Mouse (Mus musculus): Measurements from ENCODE around the gene Oxsr1. TPM values are rescaled to one million over a fixed set of nuclear protein-coding genes. Genes with fewer than 3 reads are reported as not detected.
A peak's percentile ranks its signal among the peaks of the same experiment; 100 is the strongest.
"Not testable (repeated sequence)": the region's sequence is repeated elsewhere in the genome, so short reads cannot be mapped to it uniquely, and the experiment has no call there.

Oxsr1 gene
- total RNA-seq, 2 experiments from 2014 or later: 24.8 to 31.6 TPM

DNA sequence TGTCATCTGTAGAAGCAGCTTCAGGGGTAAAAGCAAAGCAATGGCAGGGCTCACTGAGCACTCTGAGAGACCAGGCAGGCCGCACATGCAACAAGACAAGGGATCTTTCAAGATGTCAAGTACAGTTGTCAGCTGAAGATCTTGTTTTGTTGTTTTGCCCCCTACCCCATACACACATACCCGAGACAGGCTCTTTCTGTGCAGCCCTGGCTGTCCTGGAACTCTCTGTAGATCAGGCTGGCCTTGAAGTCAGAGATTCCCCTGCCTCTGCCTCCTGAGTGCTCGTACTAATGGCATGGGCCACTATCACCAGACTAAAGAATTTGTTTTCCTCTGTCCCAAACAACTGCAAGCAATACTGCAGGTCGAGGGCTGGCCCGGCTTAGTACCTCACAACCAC is 44.2 kb downstream of the Oxsr1 start:
- DNase-seq (ENCODE audit: extremely low spot score in 1 of 2, low spot score in 1 of 2): no peak

- peak in 1 of 2 experiments; percentile 35 for DNase-seq (ENCODE audit: extremely low spot score in 1 of 2, low spot score in 1 of 2)
These were observed 45.9 kb downstream of the Oxsr1 start for GRCm38 (mm10) chr9:119276321-119276720.

- not testable (repeated sequence) for DNase-seq (ENCODE audit: extremely low spot score in 1 of 2, low spot score in 1 of 2)
These were observed 47.4 kb downstream of the Oxsr1 start for GRCm38 (mm10) chr9:119274814-119275213.

DNA sequence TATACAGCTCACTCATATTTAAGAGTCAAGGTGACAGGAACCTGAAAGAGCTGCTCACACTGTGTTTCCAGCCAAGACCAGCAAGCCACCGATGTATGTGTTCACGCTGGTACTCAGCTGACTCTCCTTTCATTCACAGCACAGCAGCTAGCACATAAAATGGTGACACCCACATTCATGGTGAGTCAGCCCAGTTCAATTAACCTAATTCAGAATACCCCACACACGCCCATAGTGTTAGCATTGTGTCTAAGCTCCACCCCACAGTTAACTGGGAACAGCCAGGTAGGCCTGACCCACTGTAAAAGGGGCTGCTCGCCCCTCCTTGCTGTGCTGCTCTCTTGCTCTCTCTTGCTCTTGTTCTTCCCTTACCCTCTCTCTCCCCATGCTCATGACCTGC is 50.7 kb downstream of the Oxsr1 start:
- DNase-seq (ENCODE audit: extremely low spot score in 1 of 2, low spot score in 1 of 2): no peak

DNA sequence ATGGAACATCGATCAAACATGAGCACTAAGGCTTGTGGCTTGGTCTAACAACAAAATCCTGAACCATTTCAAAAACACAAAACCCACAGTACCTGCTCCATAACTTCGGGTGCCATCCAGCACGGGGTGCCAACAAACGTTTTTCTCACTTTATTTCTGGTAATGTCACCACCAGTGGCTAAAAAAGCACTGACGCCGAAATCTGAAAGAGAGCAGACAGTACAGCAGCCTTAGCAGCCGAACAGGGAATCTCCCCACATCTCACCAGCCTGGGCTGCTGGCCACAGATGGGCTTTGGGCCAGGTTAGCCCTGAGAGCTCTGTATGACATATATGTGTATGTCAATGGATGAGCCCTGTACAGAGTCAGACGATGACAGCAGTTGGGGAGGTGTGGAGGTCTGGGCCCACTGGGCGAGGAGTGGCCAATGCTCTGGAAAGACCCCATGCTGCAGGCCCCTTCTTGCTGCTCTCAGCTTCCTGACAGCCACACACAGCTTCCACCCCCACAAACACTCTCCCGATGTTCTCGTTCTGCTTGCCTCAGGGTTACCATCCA is 53.6 kb downstream of the Oxsr1 start:
- DNase-seq (ENCODE audit: extremely low spot score in 1 of 2, low spot score in 1 of 2): no peak

DNA sequence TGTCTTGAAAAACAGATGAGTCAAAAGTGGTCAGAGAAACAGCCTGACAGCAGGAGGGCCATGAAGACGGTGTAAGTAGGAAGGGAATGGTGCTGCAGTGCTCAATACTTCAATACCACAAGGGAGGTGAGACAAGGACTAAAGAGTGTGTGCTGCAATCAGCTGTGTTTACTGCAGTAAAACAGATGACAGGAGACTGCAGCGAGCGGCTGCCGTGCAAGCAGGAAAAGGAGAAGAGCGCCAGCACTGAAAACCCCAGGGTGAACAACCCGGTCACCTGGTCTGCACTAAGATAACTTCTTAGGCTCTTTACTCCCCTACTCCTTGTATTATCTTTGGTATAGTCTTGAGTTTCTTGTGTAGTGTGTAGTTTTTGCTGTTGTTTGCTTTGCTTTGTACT is 54.1 kb downstream of the Oxsr1 start:
- DNase-seq (ENCODE audit: extremely low spot score in 1 of 2, low spot score in 1 of 2): no peak

DNA sequence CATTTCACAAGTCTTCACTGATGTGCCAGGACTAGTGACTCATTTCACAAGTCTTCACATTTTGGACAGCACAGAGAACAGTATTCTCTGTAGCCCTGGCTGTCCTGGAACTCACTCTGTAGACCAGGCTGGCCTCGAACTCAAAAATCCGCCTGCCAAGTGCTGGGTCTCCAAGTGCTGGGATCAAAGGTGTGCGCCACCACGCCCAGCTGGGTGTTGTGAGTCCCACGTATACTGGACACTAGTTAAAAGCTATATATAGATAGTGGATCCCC is 56.2 kb downstream of the Oxsr1 start:
- not testable (repeated sequence) for DNase-seq (ENCODE audit: extremely low spot score in 1 of 2, low spot score in 1 of 2)

DNA sequence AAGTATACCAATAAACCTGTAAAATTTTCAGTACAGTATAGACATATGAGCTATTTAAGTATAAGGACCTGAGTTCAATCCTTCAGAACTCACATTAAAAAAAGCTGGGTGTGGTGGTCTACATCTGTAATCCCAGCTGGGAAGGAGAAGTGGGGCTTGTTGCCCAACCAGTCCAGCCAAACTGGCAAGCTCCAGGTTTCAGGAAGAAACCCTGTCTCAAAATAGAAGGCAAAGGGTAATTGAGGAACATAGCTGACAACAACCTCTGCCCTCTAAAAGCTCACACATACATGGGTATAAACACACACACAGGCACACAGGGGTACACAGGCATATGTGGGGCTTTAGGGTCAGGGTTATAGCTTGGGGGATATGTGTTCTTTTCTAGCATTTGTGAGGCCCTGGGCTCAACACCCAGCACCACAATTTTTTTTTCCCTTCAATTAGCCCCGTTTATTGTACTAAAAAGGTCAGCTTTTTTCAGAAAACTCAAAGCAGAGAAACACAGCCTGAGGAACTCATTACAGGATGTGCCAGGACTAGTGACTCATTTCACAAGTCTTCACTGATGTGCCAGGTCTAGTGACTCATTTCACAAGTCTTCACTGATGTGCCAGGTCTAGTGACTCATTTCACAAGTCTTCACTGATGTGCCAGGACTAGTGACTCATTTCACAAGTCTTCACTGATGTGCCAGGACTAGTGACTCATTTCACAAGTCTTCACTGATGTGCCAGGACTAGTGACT is 56.7 kb downstream of the Oxsr1 start:
- not testable (repeated sequence) for DNase-seq (ENCODE audit: extremely low spot score in 1 of 2, low spot score in 1 of 2)

DNA sequence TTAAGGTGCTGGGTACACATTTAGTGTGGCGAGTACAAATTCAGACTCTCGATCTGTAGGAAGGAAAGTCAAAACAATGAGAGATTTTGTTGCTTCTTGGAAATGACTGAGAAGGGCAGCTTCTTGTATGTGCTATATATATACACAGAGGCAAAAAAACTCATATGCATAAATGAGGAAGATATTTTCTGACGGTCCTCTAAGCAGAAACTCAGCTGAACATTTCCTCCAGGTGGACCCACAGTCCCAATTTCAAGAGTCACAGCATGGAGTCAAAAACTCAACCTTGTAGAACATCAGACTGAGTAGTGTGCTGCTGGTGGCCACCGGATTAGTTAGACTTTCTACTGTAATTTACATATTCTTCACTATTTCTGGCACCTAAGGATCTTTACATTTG is 59.2 kb downstream of the Oxsr1 start:
- no peak for DNase-seq (ENCODE audit: extremely low spot score in 1 of 2, low spot score in 1 of 2)

DNA sequence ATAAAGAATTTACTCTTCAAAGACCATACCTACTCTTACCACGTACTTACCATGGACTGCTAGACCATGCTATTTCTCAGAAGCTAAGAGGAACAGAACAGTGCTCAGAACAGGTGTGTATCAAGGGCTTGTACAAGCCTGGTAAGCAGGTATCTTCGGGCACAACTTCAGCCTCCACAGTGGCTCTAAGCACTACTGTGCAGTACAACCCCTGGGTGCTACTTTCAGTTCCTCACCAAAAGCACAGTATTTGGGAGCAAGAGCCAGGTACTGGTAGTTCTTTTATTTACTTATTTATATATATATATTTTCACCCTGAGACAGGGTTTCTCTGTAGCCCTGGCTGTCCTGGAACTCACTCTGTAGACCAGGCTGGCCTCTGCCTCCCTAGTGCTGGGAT is 61.4 kb downstream of the Oxsr1 start:
- no peak for DNase-seq (ENCODE audit: extremely low spot score in 1 of 2, low spot score in 1 of 2)

DNA sequence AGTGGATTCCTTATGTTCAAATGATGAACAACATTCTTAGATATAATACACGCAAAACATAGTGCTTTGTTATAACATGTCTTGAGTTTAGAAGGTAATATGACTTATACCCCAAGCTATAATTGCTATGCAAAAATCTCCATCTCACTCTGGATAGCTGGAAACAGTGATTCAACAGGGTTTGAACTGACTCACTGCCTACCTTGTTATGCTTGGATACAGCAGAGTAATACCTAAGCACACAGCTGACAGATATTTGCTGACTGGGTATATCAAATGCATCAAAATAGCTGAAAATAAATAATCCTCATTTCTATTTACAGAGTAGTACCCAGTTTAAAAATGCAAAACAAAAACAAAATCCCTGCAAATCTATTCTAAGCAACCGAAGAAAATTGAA is 63.4 kb downstream of the Oxsr1 start:
- no peak for DNase-seq (ENCODE audit: extremely low spot score in 1 of 2, low spot score in 1 of 2)

DNA sequence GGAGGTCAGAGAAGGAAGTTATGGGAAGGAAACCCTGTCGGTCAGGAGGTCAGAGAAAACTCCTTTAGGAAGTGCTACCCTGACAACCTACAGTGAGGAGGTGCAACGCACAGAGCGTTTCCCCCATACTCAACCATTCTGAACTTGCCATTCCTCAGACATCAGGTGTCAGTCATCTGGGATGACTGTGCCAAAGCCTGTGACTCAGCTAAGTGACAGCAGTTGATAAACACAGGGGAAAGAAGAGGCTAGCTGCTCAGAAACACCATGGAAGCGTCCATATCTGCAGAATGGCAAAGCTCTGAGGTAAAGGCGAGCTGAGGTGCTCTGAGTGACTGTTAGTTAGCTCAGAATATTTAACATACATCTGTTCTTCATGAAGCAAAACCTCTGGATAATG is 64.1 kb downstream of the Oxsr1 start:
- DNase-seq (ENCODE audit: extremely low spot score in 1 of 2, low spot score in 1 of 2): no peak

- DNase-seq (ENCODE audit: extremely low spot score in 1 of 2, low spot score in 1 of 2): no peak
These were observed 66.1 kb downstream of the Oxsr1 start for GRCm38 (mm10) chr9:119256161-119256560.

GRCm38 (mm10) chr9:119255096-119255495 is 67.1 kb downstream of the Oxsr1 start:
- DNase-seq (ENCODE audit: extremely low spot score in 1 of 2, low spot score in 1 of 2): no peak

DNA sequence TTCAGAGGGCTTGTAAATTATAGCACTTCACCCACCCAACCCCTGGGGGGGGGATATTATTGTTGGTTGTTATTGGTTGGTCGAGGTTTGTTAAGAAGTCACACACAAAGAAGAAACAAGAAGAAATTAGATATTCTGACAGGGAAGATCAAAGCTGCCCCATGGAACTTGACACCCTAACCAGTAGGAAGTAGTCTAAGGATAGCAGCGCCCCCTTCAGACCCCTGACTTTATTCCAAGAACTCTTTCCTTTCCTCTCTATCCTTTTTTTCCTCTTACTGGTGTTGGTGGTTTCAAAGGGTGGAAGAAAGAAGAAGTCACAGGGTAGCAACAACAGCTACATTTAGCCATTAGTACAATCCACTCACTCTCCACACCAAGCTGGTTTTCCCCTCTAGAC is 68.0 kb downstream of the Oxsr1 start:
- no peak for DNase-seq (ENCODE audit: extremely low spot score in 1 of 2, low spot score in 1 of 2)

DNA sequence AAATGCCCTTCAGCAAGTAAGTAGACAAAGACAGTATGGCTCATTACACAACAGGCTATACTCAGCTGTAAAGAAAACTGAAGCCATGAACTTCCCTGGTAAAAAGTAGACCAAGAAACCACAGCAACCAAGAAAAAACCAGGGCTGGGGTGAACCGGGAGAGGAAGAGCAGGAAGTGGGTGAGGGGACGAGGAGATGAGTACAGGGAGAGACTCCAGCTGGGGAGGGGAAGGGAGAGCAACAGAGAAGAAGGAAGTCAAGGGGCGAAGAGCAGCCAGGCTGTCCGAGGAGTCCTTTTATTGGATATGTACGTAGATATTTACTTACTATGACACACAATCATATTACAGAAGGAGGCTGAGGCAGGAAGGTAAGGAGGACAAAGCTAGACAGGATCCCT is 74.2 kb downstream of the Oxsr1 start:
- no peak for DNase-seq (ENCODE audit: extremely low spot score in 1 of 2, low spot score in 1 of 2)

DNA sequence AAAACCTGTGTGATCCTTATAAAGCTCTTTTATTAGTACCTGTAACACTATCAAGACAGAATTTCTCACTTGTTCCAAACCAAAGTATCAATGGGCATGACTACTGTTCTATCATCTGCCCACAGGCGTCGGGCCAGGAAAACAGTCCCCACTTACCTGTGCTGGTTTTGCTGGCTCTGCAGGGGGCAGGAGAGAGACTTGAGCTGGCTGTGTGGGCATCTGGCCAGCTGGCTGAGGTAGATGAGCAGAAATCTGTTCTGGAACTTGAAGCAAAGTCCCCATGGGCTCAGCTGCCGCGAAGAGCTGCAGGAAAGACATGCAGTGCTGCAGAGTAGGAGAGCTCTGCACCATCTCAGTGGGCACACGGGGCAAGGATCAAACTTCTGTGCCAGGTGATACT is 75.4 kb downstream of the Oxsr1 start:
- no peak for DNase-seq (ENCODE audit: extremely low spot score in 1 of 2, low spot score in 1 of 2)

GRCm38 (mm10) chr9:119243981-119244380 is 78.2 kb downstream of the Oxsr1 start:
- DNase-seq (ENCODE audit: extremely low spot score in 1 of 2, low spot score in 1 of 2): no peak

DNA sequence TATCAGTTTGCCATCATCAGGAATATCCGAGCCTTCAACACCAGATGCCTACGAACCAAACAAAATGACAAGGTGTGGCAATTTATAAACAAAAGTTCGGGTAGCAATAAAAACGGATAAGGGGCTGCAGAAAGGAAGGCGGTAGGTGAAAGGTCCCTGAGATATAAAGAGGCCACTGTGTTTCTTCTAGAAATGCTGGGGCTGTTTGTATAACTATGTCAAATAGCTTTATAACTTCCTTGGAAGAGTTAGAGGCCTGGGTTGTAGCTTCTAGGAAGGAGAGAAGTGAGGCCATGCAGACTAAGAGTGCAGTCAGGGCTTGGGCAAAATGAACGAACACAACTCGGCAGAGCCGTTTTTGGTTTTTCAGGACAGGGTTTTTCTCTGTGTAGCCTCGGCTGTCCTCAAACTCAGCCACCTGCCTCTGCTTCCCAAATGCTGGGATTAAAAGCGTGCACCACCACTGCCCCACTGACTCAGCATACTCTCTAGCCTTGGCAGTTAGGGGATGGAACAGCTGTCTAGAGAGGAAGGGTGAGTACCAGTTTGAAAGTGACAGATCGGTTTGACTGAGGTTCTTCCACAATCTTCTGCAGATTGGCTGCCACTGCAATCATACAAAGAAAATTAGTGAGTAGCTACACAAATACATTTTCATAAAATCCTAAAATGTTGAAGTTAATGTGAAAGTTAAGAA is 80.9 kb downstream of the Oxsr1 start:
- DNase-seq (ENCODE audit: extremely low spot score in 1 of 2, low spot score in 1 of 2): no peak

- DNase-seq (ENCODE audit: extremely low spot score in 1 of 2, low spot score in 1 of 2): no peak
These were observed 81.8 kb downstream of the Oxsr1 start for GRCm38 (mm10) chr9:119240286-119240997.

DNA sequence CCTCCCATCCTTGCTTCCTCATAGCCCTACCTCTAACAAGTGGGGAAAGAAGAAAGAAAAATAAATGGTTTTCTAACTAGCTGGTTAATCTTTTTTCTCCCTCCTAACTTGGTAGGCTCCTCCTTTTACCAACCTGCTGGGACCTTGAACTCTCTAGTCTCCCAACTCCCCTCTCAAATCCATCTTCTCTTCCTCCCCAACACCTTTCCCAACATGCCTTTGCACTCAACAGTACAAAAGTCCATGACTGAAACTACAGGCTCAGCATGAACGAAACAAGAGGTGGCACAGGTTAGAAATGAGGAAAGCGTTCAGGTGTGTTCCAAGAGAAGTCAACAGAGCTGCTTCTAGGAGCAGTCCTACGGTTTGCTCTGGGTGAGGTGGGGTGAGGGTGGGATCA is 83.0 kb downstream of the Oxsr1 start:
- no peak for DNase-seq (ENCODE audit: extremely low spot score in 1 of 2, low spot score in 1 of 2)

Data from layer of hippocampus, postnatal 25 days (tissue).